25 mouse cellular contexts compared by ENCODE assay signal in genomic region chr10:75312361-75312760, GRCm38 (mm10). TPM values are rescaled to one million over a fixed set of nuclear protein-coding genes. Genes with fewer than 3 reads are reported as not detected.
DNase-seq lines count a peak whose midpoint lies in the region; ATAC-seq and TF ChIP-seq lines count a peak whose summit lies in the region.
"Had no signal": no experiment of that assay in that cellular context is flagged by ENCODE, and none has a peak within 500 bp of the region (broad histone marks: within the 10 kb centered on the region; RNA-seq: fewer than 3 reads in every experiment).

No protein-coding gene starts in this region.

- peaks cover 33% of the 10 kb centered on the region for H3K36me3 ChIP-seq in liver, embryonic 13.5 days
- H3K36me3 ChIP-seq in liver, postnatal 0 days (replicated peaks; ENCODE audit: insufficient read depth, low read length): peaks cover 31% of the 10 kb centered on the region

- H3K9ac ChIP-seq in liver, embryonic 13.5 days: peak overlapping the region; percentile 2; the same call in 1 of the 2 replicates
- no peak overlapping the region for H3K9ac ChIP-seq in liver, postnatal 0 days (replicated peaks)
- H3K9ac ChIP-seq: embryonic facial prominence, embryonic 12.5 days; forebrain, embryonic 13.5 days; forebrain, embryonic 15.5 days; forebrain, postnatal 0 days had no signal

- peaks cover 43% of the 10 kb centered on the region for H3K4me1 ChIP-seq in liver, embryonic 13.5 days (replicated peaks)
- peaks cover 18% of the 10 kb centered on the region for H3K4me1 ChIP-seq in liver, postnatal 0 days (ENCODE audit: insufficient read depth)

- no peak overlapping the region for H3K4me3 ChIP-seq in liver, embryonic 13.5 days (replicated peaks)
- H3K4me3 ChIP-seq in liver, postnatal 0 days (ENCODE audit: low read depth, low read length): no peak overlapping the region
- H3K4me3 ChIP-seq: embryonic facial prominence, embryonic 10.5 days; embryonic facial prominence, embryonic 12.5 days; forebrain, embryonic 13.5 days; forebrain, embryonic 15.5 days had no signal

- intact Hi-C loops in left cerebral cortex, postnatal 36 days (cut with DNase I): no loop called here

- ATAC-seq in liver, embryonic 13.5 days (ENCODE audit: low read depth): no peak
- ATAC-seq in liver, postnatal 0 days: no peak
- ATAC-seq in common myeloid progenitor, adult 5-6 weeks (replicated peaks; ENCODE audit: low read depth, poor library complexity, severe bottlenecking): peak; percentile 43
- ATAC-seq in hematopoietic stem cell, adult 5-6 weeks (replicated peaks in 1 of 2; ENCODE audit: insufficient read depth in 1 of 2, low FRiP score in 2 of 2, low TSS enrichment in 1 of 2, low read depth in 1 of 2, poor library complexity in 2 of 2, severe bottlenecking in 2 of 2): peak; percentile 49 to 56
- ATAC-seq: activated CD4-positive, CD25-positive, alpha-beta regulatory T cell, adult 4 months; forebrain, embryonic 13.5 days; forebrain, embryonic 15.5 days; forebrain, postnatal 0 days; Patski had no signal

- TF ChIP-seq CTCF in liver, postnatal 0 days (IDR thresholded peaks at IDR 0.05; ENCODE audit: low read depth): no peak

- WGBS in liver, embryonic 13.5 days (ENCODE audit: insufficient replicate concordance): 56% methylated on average over 7 of the region's 7 CpGs
- 64% methylated on average over 7 of the region's 7 CpGs for WGBS in liver, postnatal 0 days (ENCODE audit: insufficient replicate concordance)

- H3K9me3 ChIP-seq in liver, embryonic 13.5 days (replicated peaks): no peaks in the 10 kb centered on the region
- no peaks in the 10 kb centered on the region for H3K9me3 ChIP-seq in liver, postnatal 0 days (ENCODE audit: low read length)
- H3K9me3 ChIP-seq: embryonic facial prominence, embryonic 10.5 days; embryonic facial prominence, embryonic 12.5 days; forebrain, embryonic 13.5 days; forebrain, embryonic 15.5 days; G1E had no signal

- DNase-seq in liver, embryonic 13.5 days: no peak
- DNase-seq in liver, postnatal 0 days: no peak
- DNase-seq in 416B (ENCODE audit: low read depth): peak; percentile 55
- DNase-seq in left cerebral cortex, adult 8-10 months (ENCODE audit: low spot score in 2 of 2): no peak
- no peak for DNase-seq in gastrocnemius, postnatal 10 days
- DNase-seq in left cerebral cortex, postnatal 36 days (ENCODE audit: low spot score in 2 of 2): no peak
- DNase-seq: adrenal gland, adult 2 months; adrenal gland, postnatal 10 days; adrenal gland, postnatal 25 days; cerebellum, adult 11 months; cerebellum, adult 18-20 months; cerebellum, adult 8-10 months; cerebellum, adult 9-11 months; cerebellum, postnatal 14 days; cerebellum, postnatal 36 days; forebrain, postnatal 0 days had no signal

- peaks cover 14% of the 10 kb centered on the region for H3K27me3 ChIP-seq in liver, embryonic 13.5 days
- H3K27me3 ChIP-seq in liver, postnatal 0 days (ENCODE audit: insufficient read depth, low read length): peaks cover 10% of the 10 kb centered on the region
- H3K27me3 ChIP-seq: forebrain, embryonic 15.5 days had no signal

- TF ChIP-seq EP300 in liver, postnatal 0 days (IDR thresholded peaks at IDR 0.05; ENCODE audit: low read depth): no peak

- no peak overlapping the region for H3K4me2 ChIP-seq in liver, embryonic 13.5 days
- no peak overlapping the region for H3K4me2 ChIP-seq in liver, postnatal 0 days (ENCODE audit: low read depth, low read length)
- H3K4me2 ChIP-seq: embryonic facial prominence, embryonic 12.5 days; forebrain, embryonic 13.5 days; forebrain, embryonic 15.5 days had no signal

- no peak overlapping the region for H3K27ac ChIP-seq in liver, embryonic 13.5 days
- H3K27ac ChIP-seq in liver, postnatal 0 days (ENCODE audit: low read depth): no peak overlapping the region
- H3K27ac ChIP-seq: embryonic facial prominence, embryonic 10.5 days; embryonic facial prominence, embryonic 12.5 days; forebrain, embryonic 13.5 days; forebrain, embryonic 15.5 days had no signal

RNA-seq across cellular contexts. Expression of gene Adora2a, which starts 4.3 kb away (rescaled TPM):
- polyA plus RNA-seq in liver, embryonic 13.5 days (2015; fragmentation: Nextera tagmentation; extraction: Ambion mirVana): 1.5 and 1.7 TPM in 2 replicates
- polyA plus RNA-seq in liver, postnatal 0 days (2015; fragmentation: Nextera tagmentation; extraction: Ambion mirVana): 1.8 and 1.9 TPM in 2 replicates
- total RNA-seq in common myeloid progenitor, adult 5-6 weeks (2017): 4.4 and 6.2 TPM in 2 replicates
- 8.6 and 10.1 TPM in 2 replicates for total RNA-seq in hematopoietic stem cell, adult 5-6 weeks (2017)
- total RNA-seq in left cerebral cortex, adult 8-10 months (2022): 10 to 100 TPM; 57.0 to 85.4 (median 75.0) TPM
- total RNA-seq in gastrocnemius, postnatal 10 days (2021): 1 to 10 TPM; 4.3 to 6.2 TPM
- 10 to 100 TPM; 17.6 to 26.3 TPM for total RNA-seq in left cerebral cortex, postnatal 36 days (2021)

Comparison
In these comparisons a context has a peak if more than half of its experiments do, and no peak if none do; other contexts are left out.
1. ATAC-seq: peak in common myeloid progenitor, adult 5-6 weeks (single experiment) and hematopoietic stem cell, adult 5-6 weeks (2 of 2); none in liver, embryonic 13.5 days (single experiment) and liver, postnatal 0 days (single experiment).